Mouse (Mus musculus) lung, postnatal 0 days (tissue): Measurements from ENCODE around the gene Foxp2. TPM values are rescaled to one million over a fixed set of nuclear protein-coding genes. Genes with fewer than 3 reads are reported as not detected.

Experiments
- ATAC-seq: fragments of 200-750 bp; cut with Nextera tagmentation; 2 replicates; pipeline ENCODE4 v1.8.0; 2017; ENCODE audit warnings: moderate library complexity
- DNase-seq: peaks from one replicate; pipeline ENCODE4 v3.0.0-alpha.2; 2016; ENCODE audit warnings: low spot score
- H3K27ac ChIP-seq: fragments of 300-500 bp; sonication (generic); 2 replicates; pipeline ENCODE4 v1.5.1; 2014; ENCODE audit warnings: antibody characterized with exemption, mild to moderate bottlenecking, low read length, mixed read lengths
- H3K27me3 ChIP-seq: fragments of 300-500 bp; sonication (generic); replicated peaks from 2 replicates; pipeline ENCODE4 v1.6.1; 2014; ENCODE audit warnings: low read length, mixed read lengths; ENCODE audit not compliant: insufficient read depth
- H3K36me3 ChIP-seq: fragments of 300-500 bp; sonication (generic); 2 replicates; pipeline ENCODE4 v1.6.1; 2014; ENCODE audit warnings: low read length, mixed read lengths; ENCODE audit not compliant: insufficient read depth
- H3K4me1 ChIP-seq: fragments of 300-500 bp; sonication (generic); 2 replicates; pipeline ENCODE4 v1.6.1; 2014; ENCODE audit warnings: antibody characterized with exemption, low read depth, low read length, mixed read lengths; ENCODE audit not compliant: insufficient read depth
- H3K4me2 ChIP-seq: fragments of 300-500 bp; sonication (generic); replicated peaks from 2 replicates; pipeline ENCODE4 v1.6.1; 2014; ENCODE audit warnings: low read depth, mild to moderate bottlenecking, low read length, moderate library complexity, mixed read lengths
- H3K4me3 ChIP-seq: fragments of 300-500 bp; sonication (generic); 2 replicates; pipeline ENCODE4 v1.5.1; 2014; ENCODE audit warnings: low read depth, low read length
- H3K9ac ChIP-seq: fragments of 300-500 bp; sonication (generic); replicated peaks from 2 replicates; pipeline ENCODE4 v1.6.1; 2014; ENCODE audit warnings: low read depth, mild to moderate bottlenecking
- H3K9me3 ChIP-seq: fragments of 300-500 bp; sonication (generic); 2 replicates; pipeline ENCODE4 v1.6.1; 2016; ENCODE audit warnings: low read length, mixed read lengths
- CTCF ChIP-seq: IDR thresholded peaks from 2 replicates; pipeline ENCODE4 v1.5.1; 2016; ENCODE audit warnings: antibody characterized with exemption, mild to moderate bottlenecking
- EP300 ChIP-seq: IDR thresholded peaks from 2 replicates; pipeline ENCODE4 v1.6.1; 2016; ENCODE audit warnings: antibody characterized with exemption, mild to moderate bottlenecking, control low read depth
- WGBS: fragments of 180-500 bp; shearing (Covaris S2); extraction: QIAGEN DNeasy Blood & Tissue Kit; methylation state at CpG from one replicate; pipeline ENCODE4 v1.1.7; 2014; 5-methylcytosine and 5-hydroxymethylcytosine counted together
- polyA plus RNA-seq: library from polyadenylated mRNA; unstranded; fragments of >200 nt; fragmentation: Nextera tagmentation; extraction: Ambion mirVana; gene quantifications from 2 replicates; pipeline ENCODE4 v1.2.1, GENCODE M21; 2015

Foxp2 gene
- polyA plus RNA-seq, 1 experiment from 2014 or later, result 9.8 TPM

- 84% methylated on average over 1 of the region's 1 CpGs for WGBS
- no peaks in the 10 kb centered on the region for H3K27me3 ChIP-seq
- H3K4me1 ChIP-seq, result no peaks in the 10 kb centered on the region
- H3K4me2 ChIP-seq, result no peak overlapping the region
- TF ChIP-seq EP300 (no peak), CTCF (no peak)
- no peaks in the 10 kb centered on the region for H3K9me3 ChIP-seq
- H3K9ac ChIP-seq, result no peak overlapping the region
- H3K4me3 ChIP-seq, result no peak overlapping the region
- no peak for DNase-seq
- no peaks in the 10 kb centered on the region for H3K36me3 ChIP-seq
- no peak for ATAC-seq
- no peak overlapping the region for H3K27ac ChIP-seq
Observed at GRCm38 (mm10) chr6:15142094-15142493, 240.9 kb downstream of the Foxp2 start.

DNA sequence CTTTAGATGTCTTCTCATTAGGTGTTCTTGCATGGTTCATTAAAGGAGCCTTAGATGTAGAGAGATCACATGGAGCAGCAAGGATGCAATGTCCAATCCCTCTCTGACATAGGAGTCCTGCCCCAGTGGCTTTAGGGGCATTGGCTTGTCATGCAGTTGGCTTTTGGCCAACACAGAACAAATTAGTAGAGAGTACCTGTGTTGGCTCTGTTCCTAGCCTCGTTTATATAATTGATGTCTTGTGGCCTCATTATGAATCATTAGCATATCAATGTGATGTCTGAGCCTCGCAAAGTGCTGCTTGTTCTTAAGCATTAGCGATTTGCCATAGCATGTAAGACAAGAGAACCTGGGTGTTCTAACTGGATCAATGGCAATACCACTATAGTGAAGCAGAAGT lies 250.5 kb downstream of the Foxp2 start:
- H3K4me3 ChIP-seq, result no peak overlapping the region
- no peaks in the 10 kb centered on the region for H3K27me3 ChIP-seq
- no peak for DNase-seq
- H3K27ac ChIP-seq, result no peak overlapping the region
- no peak overlapping the region for H3K4me2 ChIP-seq
- no peak for ATAC-seq
- no peaks in the 10 kb centered on the region for H3K4me1 ChIP-seq
- H3K9ac ChIP-seq, result no peak overlapping the region
- TF ChIP-seq EP300 (no peak), CTCF (no peak)
- H3K9me3 ChIP-seq, result no peaks in the 10 kb centered on the region
- H3K36me3 ChIP-seq, result no peaks in the 10 kb centered on the region
- 70% methylated on average over 3 of the region's 3 CpGs for WGBS

- H3K4me1 ChIP-seq, result no peaks in the 10 kb centered on the region
- DNase-seq (peak; percentile 46), ATAC-seq (no peak)
- no peak overlapping the region for H3K9ac ChIP-seq
- H3K36me3 ChIP-seq, result no peaks in the 10 kb centered on the region
- WGBS, result 71% methylated on average over 2 of the region's 2 CpGs
- H3K4me2 ChIP-seq, result no peak overlapping the region
- H3K27me3 ChIP-seq, result no peaks in the 10 kb centered on the region
- no peak overlapping the region for H3K27ac ChIP-seq
- H3K4me3 ChIP-seq, result no peak overlapping the region
- H3K9me3 ChIP-seq, result no peaks in the 10 kb centered on the region
- TF ChIP-seq EP300, result no peak
- peak; percentile 64 for TF ChIP-seq CTCF
Observed at GRCm38 (mm10) chr6:15163508-15164053, 262.4 kb downstream of the Foxp2 start.

GRCm38 (mm10) chr6:15176754-15177153 lies 275.6 kb downstream of the Foxp2 start:
- Histone ChIP-seq H3K36me3 (no peaks in the 10 kb centered on the region), H3K4me3 (no peak overlapping the region), H3K27ac (no peak overlapping the region), H3K27me3 (no peaks in the 10 kb centered on the region), H3K4me1 (no peaks in the 10 kb centered on the region), H3K9me3 (no peaks in the 10 kb centered on the region), H3K4me2 (no peak overlapping the region), H3K9ac (no peak overlapping the region)
- TF ChIP-seq EP300, result no peak
- peak; percentile 68 for TF ChIP-seq CTCF
- ATAC-seq (no peak), DNase-seq (peak; percentile 20)

DNA sequence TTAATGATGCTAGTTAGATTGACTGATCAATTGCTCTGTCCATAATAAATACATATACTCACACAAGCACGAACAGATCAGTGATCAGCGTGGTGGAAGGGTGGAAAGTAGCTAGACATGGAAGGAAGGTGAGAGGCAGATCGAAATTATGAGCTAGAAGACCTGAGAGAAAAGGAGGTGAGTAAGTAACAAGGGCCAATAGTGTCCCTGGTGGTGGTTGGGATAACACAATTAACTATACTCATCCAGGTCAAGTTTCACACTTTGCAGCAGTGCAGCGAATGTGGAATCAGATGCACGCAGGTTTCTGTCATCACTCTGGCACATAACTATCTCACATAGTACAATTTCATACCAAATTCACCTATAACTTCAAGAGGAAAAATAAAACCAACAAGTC lies 291.7 kb downstream of the Foxp2 start:
- no peak overlapping the region for H3K27ac ChIP-seq
- no peak overlapping the region for H3K4me3 ChIP-seq
- TF ChIP-seq EP300 (no peak), CTCF (peak; percentile 51)
- WGBS, result 66% methylated on average over 5 of the region's 5 CpGs
- H3K9ac ChIP-seq, result no peak overlapping the region
- ATAC-seq (no peak), DNase-seq (no peak)
- no peak overlapping the region for H3K4me2 ChIP-seq
- no peaks in the 10 kb centered on the region for H3K36me3 ChIP-seq
- no peaks in the 10 kb centered on the region for H3K27me3 ChIP-seq
- no peaks in the 10 kb centered on the region for H3K9me3 ChIP-seq
- H3K4me1 ChIP-seq, result no peaks in the 10 kb centered on the region

GRCm38 (mm10) chr6:15242176-15242942 lies 341.2 kb downstream of the Foxp2 start:
- peak; percentile 11 for DNase-seq
- H3K4me2 ChIP-seq, result no peak overlapping the region
- H3K9me3 ChIP-seq, result no peaks in the 10 kb centered on the region
- no peak overlapping the region for H3K9ac ChIP-seq
- H3K27ac ChIP-seq, result no peak overlapping the region
- 0 out of 2 replicates have a peak, but pooled peaks have one; percentile 8 for ATAC-seq
- 35% methylated on average over 10 of the region's 10 CpGs for WGBS
- no peak overlapping the region for H3K4me3 ChIP-seq
- TF ChIP-seq EP300 (no peak), CTCF (no peak)
- no peaks in the 10 kb centered on the region for H3K4me1 ChIP-seq
- H3K36me3 ChIP-seq, result no peaks in the 10 kb centered on the region
- no peaks in the 10 kb centered on the region for H3K27me3 ChIP-seq
